Mouse (Mus musculus): ENCODE measurements at regions not wholly inside any gene's neighbourhood (a gene's known extent, or its start where the extent isn't known, plus 50 kb on each side); places are given as distances from the start of the nearest gene placed in this dataset.

DNA sequence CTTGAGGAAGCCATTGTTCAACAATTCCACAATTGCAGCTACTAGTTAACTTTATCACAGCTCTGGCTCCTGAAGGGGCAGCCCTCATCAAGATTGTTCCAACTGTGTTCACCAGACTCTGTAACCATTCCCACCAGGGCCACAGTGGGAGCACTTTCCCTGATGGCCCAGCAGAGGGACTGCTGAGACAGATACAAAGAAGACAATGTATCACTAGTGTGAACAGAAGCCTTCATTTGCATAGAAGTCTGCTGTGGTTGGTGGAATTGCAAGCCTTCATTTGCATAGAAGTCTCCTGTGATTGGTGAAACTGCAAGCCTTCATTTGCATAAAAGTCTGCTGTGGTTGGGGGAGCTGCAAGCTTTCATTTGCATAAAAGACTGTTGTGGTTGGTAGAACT lies 73.0 kb upstream of the A430005L14Rik start:
- no peak for ATAC-seq (replicated peaks; ENCODE audit: low read depth, poor library complexity, severe bottlenecking)

GRCm38 (mm10) chr4:153885836-153886235 lies 71.2 kb upstream of the A430005L14Rik start:
- no peak for ATAC-seq (replicated peaks; ENCODE audit: low read depth, poor library complexity, severe bottlenecking)

GRCm38 (mm10) chr4:153890130-153890529 lies 66.9 kb upstream of the A430005L14Rik start:
- ATAC-seq (replicated peaks; ENCODE audit: low read depth, poor library complexity, severe bottlenecking): no peak

DNA sequence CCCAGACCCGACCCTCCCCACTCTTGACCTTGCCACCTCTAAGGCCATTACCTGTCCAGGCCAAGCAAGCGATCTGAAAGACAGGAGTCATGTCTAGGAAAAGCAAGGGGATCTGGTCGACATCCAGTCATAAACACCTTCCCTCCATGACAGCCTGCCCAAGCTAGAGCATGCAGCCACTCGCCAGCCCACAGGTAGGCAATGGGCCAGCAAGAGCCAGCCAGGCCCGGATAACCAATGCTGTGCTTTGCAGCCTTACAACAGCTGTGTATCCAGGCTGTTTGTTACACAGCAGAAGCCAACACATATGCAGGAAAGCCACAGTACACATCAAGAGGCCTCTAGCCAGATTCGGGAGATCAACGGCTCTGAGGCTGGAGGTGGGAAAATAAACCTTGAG lies 57.3 kb upstream of the A430005L14Rik start:
- ATAC-seq (replicated peaks; ENCODE audit: low read depth, poor library complexity, severe bottlenecking): no peak

DNA sequence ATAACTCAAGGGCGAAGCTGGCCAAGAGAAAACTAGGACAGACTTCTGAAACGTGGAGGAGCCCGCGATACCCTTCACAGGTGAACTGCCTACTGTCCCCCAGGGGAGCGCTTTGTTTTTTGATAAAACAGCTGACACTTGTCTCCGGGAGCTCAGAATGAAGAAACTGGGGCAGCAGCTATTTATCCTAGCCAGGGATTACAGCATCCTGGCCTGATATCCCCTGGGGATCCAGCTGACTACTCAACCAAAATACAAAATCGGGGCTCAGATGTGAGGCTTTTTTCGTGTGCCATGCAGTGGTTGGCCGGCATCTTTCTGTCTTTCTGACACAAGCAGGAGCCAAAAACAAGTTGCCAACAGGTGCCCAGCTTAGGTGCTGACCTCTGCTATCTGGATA lies 52.0 kb upstream of the A430005L14Rik start:
- ATAC-seq (replicated peaks; ENCODE audit: low read depth, poor library complexity, severe bottlenecking): no peak

GRCm38 (mm10) chr4:153905511-153905910 lies 51.5 kb upstream of the A430005L14Rik start:
- no peak for ATAC-seq (replicated peaks; ENCODE audit: low read depth, poor library complexity, severe bottlenecking)

Data from common myeloid progenitor, adult 5-6 weeks (primary cell).